Mouse (Mus musculus): Measurements from ENCODE around the gene Banf2. TPM values are rescaled to one million over a fixed set of nuclear protein-coding genes. Genes with fewer than 3 reads are reported as not detected.

The Banf2 gene
- total and polyA plus RNA-seq, 2 experiments = not detected

DNA sequence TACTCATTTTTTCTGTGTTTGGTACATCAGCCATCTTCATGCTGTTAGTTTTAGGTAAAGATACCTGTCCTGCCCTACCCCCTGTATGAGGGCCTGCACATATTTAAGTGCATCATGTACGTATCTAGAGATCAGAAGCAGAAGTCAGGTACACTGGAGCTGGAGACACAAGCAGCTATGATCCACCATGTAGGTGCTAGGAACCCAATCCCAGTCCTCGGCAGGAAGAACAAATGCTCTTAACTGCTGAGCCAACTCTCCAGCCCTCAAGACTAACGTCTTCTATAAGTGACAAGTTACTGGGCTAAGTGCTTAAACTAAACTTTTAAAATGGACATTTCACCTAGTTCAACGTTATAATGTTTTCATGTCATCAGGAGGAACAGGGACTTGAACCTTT lies 25.6 kb upstream of the Banf2 start:
- Histone ChIP-seq H3K9ac (ENCODE audit: low read depth, low read length) (no peak overlapping the region), H3K4me1 (ENCODE audit: control insufficient read depth, insufficient read depth, low read length) (peaks cover 58% of the 10 kb centered on the region), H3K36me3 (ENCODE audit: control insufficient read depth, insufficient read depth, low read length) (peaks cover 2% of the 10 kb centered on the region; the same call in 1 of the 2 replicates), H3K27ac (replicated peaks; ENCODE audit: insufficient read depth, low read depth, low read length) (peak overlapping the region; percentile 33; the same call in 1 of the 2 replicates), H3K4me3 (ENCODE audit: insufficient read depth, low read depth, low read length) (no peak overlapping the region), H3K27me3 (ENCODE audit: control insufficient read depth, insufficient read depth, low read length) (no peaks in the 10 kb centered on the region), H3K79me2 (ENCODE audit: control insufficient read depth, insufficient read depth, low read length) (peaks cover 42% of the 10 kb centered on the region)
- WGBS = 31% methylated on average over 4 of the region's 4 CpGs
- DNase-seq (ENCODE audit: extremely low read depth, low read depth, low spot score) = no peak
- no peak for TF ChIP-seq POLR2A (IDR thresholded peaks at IDR 0.05; ENCODE audit: extremely low read depth, insufficient read depth, low read length)
- TF ChIP-seq CTCF (IDR thresholded peaks at IDR 0.05; ENCODE audit: low read depth, low read length) = no peak

DNA sequence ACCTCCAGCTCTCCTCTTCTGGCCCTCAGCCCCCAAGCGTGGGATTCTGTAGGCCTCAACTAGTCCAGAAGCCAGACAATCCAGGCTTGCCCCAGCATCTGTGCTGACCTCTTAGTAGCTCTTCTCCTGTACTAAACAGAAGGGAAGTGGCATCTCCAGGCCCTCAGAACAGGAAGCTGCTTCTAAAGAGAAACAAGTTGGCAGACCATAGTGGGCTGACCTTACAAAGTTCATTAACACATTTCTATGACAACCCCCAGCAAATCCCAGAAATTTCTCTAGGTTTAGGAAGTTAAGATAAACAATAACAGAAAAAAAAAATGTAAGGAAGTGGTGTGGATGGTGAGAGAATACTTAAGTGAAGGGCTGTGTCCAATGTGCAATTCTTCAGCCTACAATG lies 23.8 kb upstream of the Banf2 start:
- DNase-seq (ENCODE audit: extremely low read depth, low read depth, low spot score) = no peak
- H3K4me1 ChIP-seq (ENCODE audit: control insufficient read depth, insufficient read depth, low read length) = peaks cover 46% of the 10 kb centered on the region
- peak overlapping the region; percentile 82 for H3K27ac ChIP-seq (replicated peaks; ENCODE audit: insufficient read depth, low read depth, low read length)
- H3K9ac ChIP-seq (ENCODE audit: low read depth, low read length) = peak overlapping the region; percentile 54
- no peak for TF ChIP-seq POLR2A (IDR thresholded peaks at IDR 0.05; ENCODE audit: extremely low read depth, insufficient read depth, low read length)
- no peak for TF ChIP-seq CTCF (IDR thresholded peaks at IDR 0.05; ENCODE audit: low read depth, low read length)
- H3K79me2 ChIP-seq (ENCODE audit: control insufficient read depth, insufficient read depth, low read length) = peaks cover 35% of the 10 kb centered on the region
- WGBS = 4% methylated on average over 1 of the region's 1 CpGs
- peaks cover 2% of the 10 kb centered on the region; the same call in 1 of the 2 replicates for H3K36me3 ChIP-seq (ENCODE audit: control insufficient read depth, insufficient read depth, low read length)
- peak overlapping the region; percentile 17 for H3K4me3 ChIP-seq (ENCODE audit: insufficient read depth, low read depth, low read length)
- no peaks in the 10 kb centered on the region for H3K27me3 ChIP-seq (ENCODE audit: control insufficient read depth, insufficient read depth, low read length)

DNA sequence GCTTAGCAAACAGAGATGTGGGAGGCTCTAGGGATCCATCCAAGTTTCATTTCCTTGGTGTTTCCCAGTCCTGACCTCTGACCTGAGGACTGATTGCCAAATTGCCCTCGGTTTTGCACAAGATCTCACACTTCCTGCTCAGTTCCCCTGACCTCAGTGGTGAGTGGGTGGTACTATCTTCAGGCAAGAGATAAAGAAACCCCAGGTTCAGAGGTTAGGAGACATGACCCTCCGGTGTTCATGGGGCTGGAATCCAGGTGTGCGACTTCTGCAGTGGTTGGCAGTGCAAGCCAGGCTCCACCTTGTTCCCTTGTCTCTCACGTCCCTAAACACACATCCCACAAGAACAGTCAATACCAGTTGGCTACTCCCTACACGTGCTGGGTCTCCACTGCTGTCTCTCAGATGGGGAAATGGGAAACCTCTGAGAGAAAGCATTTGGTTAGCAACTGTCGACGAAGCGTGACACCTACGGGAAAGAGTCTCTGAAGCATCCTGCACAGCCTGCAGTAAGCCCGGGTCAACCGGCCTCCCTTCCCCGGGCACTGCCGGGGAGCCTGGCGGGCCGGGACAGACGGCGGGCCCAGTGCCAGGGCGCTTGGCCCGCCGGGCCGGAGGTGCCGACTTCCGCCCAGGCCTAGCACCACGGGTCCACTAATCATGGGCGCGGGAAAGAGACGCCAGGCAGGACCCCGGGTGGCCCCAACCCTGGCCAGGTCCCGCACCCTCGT lies 23.1 kb upstream of the Banf2 start:
- peak overlapping the region; percentile 99 for H3K9ac ChIP-seq (ENCODE audit: low read depth, low read length)
- TF ChIP-seq CTCF (IDR thresholded peaks at IDR 0.05; ENCODE audit: low read depth, low read length) (no peak), POLR2A (IDR thresholded peaks at IDR 0.05; ENCODE audit: extremely low read depth, insufficient read depth, low read length) (no peak)
- peak; percentile 100 for DNase-seq (ENCODE audit: extremely low read depth, low read depth, low spot score)
- H3K27me3 ChIP-seq (ENCODE audit: control insufficient read depth, insufficient read depth, low read length) = no peaks in the 10 kb centered on the region
- peaks cover 2% of the 10 kb centered on the region; the same call in 1 of the 2 replicates for H3K36me3 ChIP-seq (ENCODE audit: control insufficient read depth, insufficient read depth, low read length)
- H3K4me1 ChIP-seq (ENCODE audit: control insufficient read depth, insufficient read depth, low read length) = peaks cover 45% of the 10 kb centered on the region
- peak overlapping the region; percentile 96 for H3K27ac ChIP-seq (replicated peaks; ENCODE audit: insufficient read depth, low read depth, low read length)
- WGBS = under 1% methylated on average over 30 of the region's 30 CpGs
- H3K79me2 ChIP-seq (ENCODE audit: control insufficient read depth, insufficient read depth, low read length) = peaks cover 32% of the 10 kb centered on the region
- H3K4me3 ChIP-seq (ENCODE audit: insufficient read depth, low read depth, low read length) = peak overlapping the region; percentile 82

DNA sequence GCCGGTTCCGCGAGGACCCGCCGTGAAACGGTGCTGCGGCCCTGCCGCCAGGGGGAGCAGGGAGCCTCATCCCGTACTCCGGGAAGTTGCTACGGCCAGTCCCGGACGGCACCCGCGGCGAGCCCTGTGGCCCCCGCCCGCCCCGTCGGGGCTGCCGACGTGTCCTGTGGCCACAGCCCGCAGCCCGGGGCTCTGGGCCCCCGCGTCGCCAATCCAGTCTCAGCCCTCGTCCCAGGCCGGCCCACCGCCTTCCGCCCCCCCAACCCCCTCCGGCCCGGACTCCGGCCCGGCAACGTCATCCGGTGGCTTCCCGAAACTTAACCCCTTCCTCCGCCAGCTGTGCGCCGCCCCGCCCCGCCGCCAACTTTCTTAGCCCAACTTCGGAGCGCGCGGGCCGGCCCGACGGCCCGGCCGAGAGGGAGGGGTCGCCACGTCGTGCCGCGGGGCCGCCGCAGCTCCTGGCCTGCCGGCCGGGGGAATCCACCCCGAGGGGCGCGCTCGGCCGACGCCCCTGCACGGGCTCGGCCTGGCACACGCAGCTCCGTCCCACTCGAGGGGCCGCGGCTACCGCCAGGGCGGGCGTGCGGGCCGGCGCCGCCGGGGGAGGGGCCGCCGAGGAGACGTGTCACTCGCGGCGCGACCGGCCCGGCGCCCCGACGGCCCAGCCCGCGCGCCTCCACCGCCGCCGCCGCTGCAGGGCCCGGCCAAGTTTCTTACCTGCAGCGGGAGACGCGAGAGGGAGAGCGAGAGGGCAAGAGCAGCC lies 22.4 kb upstream of the Banf2 start:
- peak overlapping the region; percentile 82 for H3K4me3 ChIP-seq (ENCODE audit: insufficient read depth, low read depth, low read length)
- DNase-seq (ENCODE audit: extremely low read depth, low read depth, low spot score) = peak; percentile 58
- H3K36me3 ChIP-seq (ENCODE audit: control insufficient read depth, insufficient read depth, low read length) = peaks cover 2% of the 10 kb centered on the region; the same call in 1 of the 2 replicates
- H3K27ac ChIP-seq (replicated peaks; ENCODE audit: insufficient read depth, low read depth, low read length) = peak overlapping the region; percentile 96
- TF ChIP-seq CTCF (IDR thresholded peaks at IDR 0.05; ENCODE audit: low read depth, low read length) (peak; percentile 77), POLR2A (IDR thresholded peaks at IDR 0.05; ENCODE audit: extremely low read depth, insufficient read depth, low read length) (peak; percentile 55; the same call in 1 of the 2 replicates)
- peak overlapping the region; percentile 99 for H3K9ac ChIP-seq (ENCODE audit: low read depth, low read length)
- under 1% methylated on average over 106 of the region's 107 CpGs for WGBS
- peaks cover 40% of the 10 kb centered on the region for H3K4me1 ChIP-seq (ENCODE audit: control insufficient read depth, insufficient read depth, low read length)
- peaks cover 29% of the 10 kb centered on the region for H3K79me2 ChIP-seq (ENCODE audit: control insufficient read depth, insufficient read depth, low read length)
- H3K27me3 ChIP-seq (ENCODE audit: control insufficient read depth, insufficient read depth, low read length) = no peaks in the 10 kb centered on the region

DNA sequence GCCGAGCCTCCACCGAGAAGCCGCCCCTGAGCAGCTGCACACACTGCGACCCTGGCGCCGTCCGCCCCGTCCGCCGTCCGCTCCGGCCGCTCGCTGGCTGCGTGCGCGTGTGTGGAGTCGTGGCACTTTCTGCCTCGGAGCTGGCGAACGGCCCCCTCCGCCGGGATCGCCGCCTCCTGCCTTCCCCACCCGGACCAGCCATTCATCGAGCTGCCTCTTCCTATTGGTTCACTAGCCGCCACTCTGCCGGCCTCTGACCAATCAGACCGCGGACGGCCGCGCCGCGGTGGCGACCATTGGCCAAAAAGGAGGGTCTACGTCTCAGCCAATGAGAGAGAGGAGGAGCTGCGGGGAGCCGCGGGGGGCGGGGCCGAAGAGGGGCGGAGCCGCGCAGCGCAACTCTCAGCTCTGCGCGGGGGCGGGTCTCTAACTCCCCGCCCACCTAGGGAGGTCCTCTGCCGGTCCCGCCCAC lies 21.7 kb upstream of the Banf2 start, which contains the start of gene Rrbp1:
Gene Rrbp1 (minus strand): TSS at position 184 of the 472 bp plus-strand sequence.
- peak; percentile 91 for DNase-seq (ENCODE audit: extremely low read depth, low read depth, low spot score)
- peaks cover 34% of the 10 kb centered on the region for H3K4me1 ChIP-seq (ENCODE audit: control insufficient read depth, insufficient read depth, low read length)

More for the DNA sequence above, 21.7 kb upstream of the Banf2 start, which contains the start of gene Rrbp1:
- TF ChIP-seq POLR2A (IDR thresholded peaks at IDR 0.05; ENCODE audit: extremely low read depth, insufficient read depth, low read length) (peak; percentile 96), CTCF (IDR thresholded peaks at IDR 0.05; ENCODE audit: low read depth, low read length) (no peak)
- H3K79me2 ChIP-seq (ENCODE audit: control insufficient read depth, insufficient read depth, low read length) = peaks cover 23% of the 10 kb centered on the region
- H3K27ac ChIP-seq (replicated peaks; ENCODE audit: insufficient read depth, low read depth, low read length) = peak within 1 kb of the TSS; percentile 96
- WGBS = under 1% methylated on average over 52 of the region's 53 CpGs
- H3K36me3 ChIP-seq (ENCODE audit: control insufficient read depth, insufficient read depth, low read length) = peaks cover 2% of the 10 kb centered on the region; the same call in 1 of the 2 replicates
- H3K4me3 ChIP-seq (ENCODE audit: insufficient read depth, low read depth, low read length) = peak within 1 kb of the TSS; percentile 82
- peak within 1 kb of the TSS; percentile 99 for H3K9ac ChIP-seq (ENCODE audit: low read depth, low read length)
- no peaks in the 10 kb centered on the region for H3K27me3 ChIP-seq (ENCODE audit: control insufficient read depth, insufficient read depth, low read length)
